Mouse (Mus musculus) kidney, adult 2 months (tissue): ENCODE data around the gene Jazf1.

Source experiments
- CTCF ChIP-seq: fragments of 200-500 bp; conservative IDR thresholded peaks from 2 replicates; pipeline ENCODE4 v1.5.1; 2011; ENCODE audit warnings: low read depth, mild to moderate bottlenecking, control low read depth, low read length, moderate library complexity, mixed read lengths; ENCODE audit not compliant: insufficient read depth, insufficient read length
- POLR2A ChIP-seq: fragments of 200-500 bp; IDR thresholded peaks from one replicate; pipeline ENCODE4 v1.6.1; 2011; ENCODE audit warnings: low read depth, low read length, control low read depth

- TF ChIP-seq CTCF: no peak
- TF ChIP-seq POLR2A: no peak
Observed at GRCm38 (mm10) chr6:52752832-52753231, 315.6 kb downstream of the Jazf1 start.
